Mouse (Mus musculus) midbrain, postnatal 0 days (tissue): ENCODE measurements at regions not wholly inside any gene's neighbourhood (a gene's known extent, or its start where the extent isn't known, plus 50 kb on each side); places are given as distances from the start of the nearest gene placed in this dataset.

Source experiments
- ATAC-seq: fragments of 200-750 bp; cut with Nextera tagmentation; 2 replicates; pipeline ENCODE4 v1.8.0; 2017; ENCODE audit warnings: moderate number of reproducible peaks, mild to moderate bottlenecking, moderate TSS enrichment, moderate library complexity; ENCODE audit not compliant: low FRiP score
- DNase-seq: peaks from one replicate; pipeline ENCODE4 v3.0.0-alpha.2; 2015; ENCODE audit warnings: low spot score
- H3K27ac ChIP-seq: fragments of 300-500 bp; sonication (generic); 2 replicates; pipeline ENCODE4 v1.5.1; 2014; ENCODE audit warnings: low read depth, mild to moderate bottlenecking, low read length, mixed read lengths
- H3K27me3 ChIP-seq: fragments of 300-500 bp; sonication (generic); 2 replicates; pipeline ENCODE4 v1.6.1; 2014; ENCODE audit warnings: low read length, control low read depth, mixed read lengths; ENCODE audit not compliant: insufficient read depth
- H3K36me3 ChIP-seq: fragments of 300-500 bp; sonication (generic); 2 replicates; pipeline ENCODE4 v1.6.1; 2014; ENCODE audit warnings: low read length, control low read depth, mixed read lengths; ENCODE audit not compliant: insufficient read depth
- H3K4me1 ChIP-seq: fragments of 300-500 bp; sonication (generic); 2 replicates; pipeline ENCODE4 v1.6.1; 2014; ENCODE audit warnings: mild to moderate bottlenecking, control low read depth, antibody characterized with exemption, low read length, mixed read lengths; ENCODE audit not compliant: insufficient read depth
- H3K4me2 ChIP-seq: fragments of 300-500 bp; sonication (generic); 2 replicates; pipeline ENCODE4 v1.6.1; 2014; ENCODE audit warnings: low read depth, mild to moderate bottlenecking, low read length, mixed read lengths; ENCODE audit not compliant: poor library complexity, severe bottlenecking
- H3K4me3 ChIP-seq: fragments of 300-500 bp; sonication (generic); 2 replicates; pipeline ENCODE4 v1.5.1; 2014; ENCODE audit warnings: low read depth, mild to moderate bottlenecking, low read length, moderate library complexity
- H3K9ac ChIP-seq: fragments of 300-500 bp; sonication (generic); replicated peaks from 2 replicates; pipeline ENCODE4 v1.6.1; 2014; ENCODE audit warnings: mild to moderate bottlenecking, low read length, moderate library complexity, mixed read lengths; ENCODE audit not compliant: poor library complexity, severe bottlenecking
- H3K9me3 ChIP-seq: fragments of 300-500 bp; sonication (generic); 2 replicates; pipeline ENCODE4 v1.6.1; 2016; ENCODE audit warnings: low read length, control low read depth
- CTCF ChIP-seq: IDR thresholded peaks from 2 replicates; pipeline ENCODE4 v1.5.1; 2016; ENCODE audit warnings: antibody characterized with exemption, mild to moderate bottlenecking
- WGBS: fragments of 180-500 bp; shearing (Covaris S2); extraction: QIAGEN DNeasy Blood & Tissue Kit; methylation state at CpG from one replicate; pipeline ENCODE4 v1.1.7; 2014; 5-methylcytosine and 5-hydroxymethylcytosine counted together

DNA sequence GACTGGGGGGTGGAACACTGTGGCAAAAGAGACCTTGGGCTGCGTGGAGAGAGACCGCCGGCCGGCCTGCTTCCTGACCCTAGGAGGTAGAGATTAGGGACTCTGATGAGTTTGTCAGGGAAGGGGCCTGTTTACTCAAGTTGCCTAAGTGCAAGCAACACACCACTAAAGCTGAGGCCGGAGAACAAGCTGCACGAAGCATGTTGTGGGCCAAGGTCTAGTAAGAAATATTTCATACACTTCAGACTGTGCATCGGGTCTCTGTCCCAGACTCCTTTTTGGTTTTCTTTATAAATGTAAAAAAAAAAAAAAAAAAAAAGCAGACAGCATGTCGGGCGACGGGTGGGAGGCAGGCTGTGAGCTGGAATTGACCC is 167.5 kb downstream of the 3100002H09Rik start:
- no peak for DNase-seq
- peaks cover 7% of the 10 kb centered on the region for H3K27me3 ChIP-seq
- no peak overlapping the region for H3K4me2 ChIP-seq
- TF ChIP-seq CTCF = no peak
- H3K36me3 ChIP-seq = no peaks in the 10 kb centered on the region
- H3K27ac ChIP-seq = no peak overlapping the region
- no peak overlapping the region for H3K4me3 ChIP-seq
- no peak overlapping the region for H3K9ac ChIP-seq
- 38% methylated on average over 10 of the region's 10 CpGs for WGBS
- no peaks in the 10 kb centered on the region for H3K4me1 ChIP-seq
- H3K9me3 ChIP-seq = no peaks in the 10 kb centered on the region
- no peak for ATAC-seq

DNA sequence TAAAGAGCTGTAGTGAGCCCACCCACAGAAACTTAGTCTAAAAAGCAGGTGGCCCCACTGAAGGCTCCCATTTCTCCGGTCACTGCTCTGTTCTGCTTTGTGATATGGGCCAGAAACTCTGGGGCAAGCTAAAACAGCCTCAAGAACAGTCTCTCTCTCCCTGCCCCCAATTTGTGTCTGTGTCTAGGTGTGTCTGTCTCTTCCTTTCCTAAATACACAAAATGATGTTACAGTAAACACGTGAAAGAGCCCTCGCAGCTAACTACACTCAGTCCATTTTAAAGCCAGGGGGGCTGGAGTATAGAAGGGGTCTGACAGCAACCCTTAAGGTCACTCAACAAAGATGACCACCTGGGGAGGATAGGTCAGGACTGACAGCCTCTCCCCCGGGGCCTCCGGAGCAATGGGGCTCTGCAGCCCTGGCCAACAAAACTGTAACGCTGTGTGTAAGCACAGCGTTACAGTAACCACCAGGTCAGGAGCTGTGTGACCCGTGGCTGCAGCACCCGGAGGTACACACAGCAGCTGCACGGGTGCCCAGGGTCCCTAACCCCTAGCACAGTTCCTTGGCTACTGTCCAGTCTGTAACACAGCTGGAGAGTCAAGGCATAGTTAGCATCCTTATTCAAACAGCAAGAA is 168.0 kb downstream of the 3100002H09Rik start:
- H3K27me3 ChIP-seq = peaks cover 7% of the 10 kb centered on the region
- H3K9ac ChIP-seq = no peak overlapping the region
- no peak overlapping the region for H3K4me3 ChIP-seq
- H3K36me3 ChIP-seq = no peaks in the 10 kb centered on the region
- TF ChIP-seq CTCF = no peak
- whole genome bisulfite sequencing = 17% methylated on average over 10 of the region's 10 CpGs
- H3K27ac ChIP-seq = no peak overlapping the region
- no peak overlapping the region for H3K4me2 ChIP-seq
- H3K4me1 ChIP-seq = no peaks in the 10 kb centered on the region
- no peaks in the 10 kb centered on the region for H3K9me3 ChIP-seq
- no peak for DNase-seq
- no peak for ATAC-seq

DNA sequence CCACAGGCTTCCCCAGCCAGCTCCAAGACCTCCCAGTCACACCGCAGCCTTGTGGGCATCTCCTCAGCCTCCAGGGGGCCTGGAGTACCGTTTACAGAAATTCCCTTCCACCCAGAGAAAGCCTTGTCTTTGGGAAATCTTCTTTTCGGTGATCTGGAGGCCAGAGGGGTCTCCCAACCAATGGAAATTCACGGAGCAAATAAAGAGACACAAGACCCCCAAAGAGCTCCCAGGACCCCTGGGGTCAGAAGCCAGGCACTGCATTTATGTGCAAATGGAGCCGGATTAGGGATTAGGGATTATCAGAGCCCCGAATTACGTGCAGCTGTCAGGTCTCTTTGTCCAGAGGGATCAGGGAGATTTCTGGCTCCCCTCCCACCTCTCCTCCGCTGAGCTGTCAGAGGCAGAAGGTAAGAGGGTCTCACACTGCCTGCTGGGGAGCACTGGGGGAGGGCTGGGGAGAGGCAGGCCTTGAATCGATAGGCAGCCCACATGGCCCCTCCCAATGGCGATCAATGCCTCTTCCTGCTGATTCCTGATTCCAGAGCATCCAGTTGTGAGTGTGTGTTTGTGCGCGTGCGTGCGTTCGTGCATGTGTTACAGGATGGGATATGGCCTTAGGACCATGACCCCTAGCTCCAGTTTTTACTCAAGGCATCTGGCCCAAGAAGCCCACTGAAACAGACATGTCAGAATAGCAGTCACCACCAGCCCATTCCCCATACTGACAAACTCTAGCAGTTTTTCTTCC is 168.7 kb downstream of the 3100002H09Rik start:
- DNase-seq (no peak), ATAC-seq (no peak)
- H3K27me3 ChIP-seq = peaks cover 7% of the 10 kb centered on the region
- no peaks in the 10 kb centered on the region for H3K9me3 ChIP-seq
- TF ChIP-seq CTCF = peak; percentile 44
- no peaks in the 10 kb centered on the region for H3K36me3 ChIP-seq
- H3K9ac ChIP-seq = no peak overlapping the region
- H3K4me1 ChIP-seq = no peaks in the 10 kb centered on the region
- H3K4me3 ChIP-seq = no peak overlapping the region
- no peak overlapping the region for H3K27ac ChIP-seq
- no peak overlapping the region for H3K4me2 ChIP-seq
- WGBS = 5% methylated on average over 15 of the region's 15 CpGs

DNA sequence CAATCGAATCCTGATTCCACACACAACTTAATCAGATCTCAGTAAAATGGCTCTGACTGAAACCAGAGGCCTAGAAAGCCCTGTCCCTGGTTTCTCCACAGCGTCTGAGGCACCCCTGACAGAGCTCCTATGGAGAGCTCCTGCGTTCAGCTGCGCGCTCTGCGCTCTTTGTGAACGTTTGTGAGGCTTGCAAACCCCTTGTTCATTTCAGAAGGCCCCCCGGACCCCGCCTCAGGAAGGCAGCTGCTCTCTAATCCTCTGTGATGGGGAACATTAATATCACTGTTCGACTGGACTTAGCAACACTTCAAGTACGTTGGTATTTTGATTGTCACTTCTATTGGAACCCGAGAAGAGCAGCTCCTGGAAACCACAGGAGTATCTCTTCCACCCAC is 175.6 kb downstream of the 3100002H09Rik start:
- Histone ChIP-seq H3K27ac (no peak overlapping the region), H3K36me3 (no peaks in the 10 kb centered on the region), H3K27me3 (0 out of 2 replicates have a peak, but pooled peaks cover 7% of the 10 kb centered on the region), H3K4me3 (no peak overlapping the region), H3K4me2 (no peak overlapping the region), H3K4me1 (0 out of 2 replicates have a peak, but pooled peaks cover 3% of the 10 kb centered on the region), H3K9ac (no peak overlapping the region), H3K9me3 (no peaks in the 10 kb centered on the region)
- 30% methylated on average over 12 of the region's 12 CpGs for WGBS
- TF ChIP-seq CTCF = no peak
- DNase-seq (no peak), ATAC-seq (no peak)

DNA sequence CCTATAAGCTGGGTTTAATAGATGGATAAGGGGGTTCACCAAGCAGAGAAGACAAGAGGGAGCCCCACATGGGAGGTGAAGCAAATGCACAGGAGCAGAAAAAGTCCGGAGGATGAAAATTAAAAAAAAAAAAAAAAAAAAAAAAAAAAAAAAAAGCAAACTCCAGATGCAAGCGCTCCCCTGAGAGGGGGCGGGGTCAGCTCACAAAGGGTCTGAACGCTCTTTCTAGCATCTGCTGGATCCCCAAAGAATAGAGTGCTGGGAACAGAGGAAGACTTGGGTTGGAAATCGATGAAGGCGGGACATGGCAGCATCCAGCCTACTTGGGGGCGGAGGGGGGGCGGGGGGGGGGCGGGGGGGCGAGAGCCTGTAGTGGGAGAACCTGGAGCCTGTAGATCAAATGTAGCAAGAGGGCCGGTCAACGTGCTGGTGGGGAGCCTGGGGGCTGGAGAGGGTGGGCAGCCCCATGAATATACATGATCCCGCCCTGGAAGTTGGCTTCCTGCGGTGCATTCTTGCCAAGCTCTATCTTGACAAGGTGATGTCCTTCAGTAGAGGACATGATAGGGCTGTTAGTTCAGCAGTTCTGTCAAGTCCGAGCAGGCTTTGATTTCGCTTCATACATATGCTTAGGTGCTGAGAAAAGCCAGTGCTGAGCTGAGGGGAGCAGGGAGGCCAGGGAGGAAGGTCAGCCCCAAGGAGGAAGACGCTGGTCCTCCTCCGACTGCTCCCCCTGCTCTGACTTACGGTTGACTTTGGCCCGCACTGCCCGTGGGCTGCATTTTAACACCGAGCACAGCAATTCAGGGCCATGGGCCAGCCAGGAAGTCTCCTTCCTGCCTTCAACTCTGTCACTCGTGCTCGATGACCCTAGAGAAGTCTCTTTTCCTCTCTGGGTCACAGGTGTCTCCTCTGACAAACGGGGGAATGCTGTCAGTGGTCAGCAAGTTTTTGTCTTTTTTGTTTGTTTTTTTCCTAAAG is 176.3 kb downstream of the 3100002H09Rik start:
- Histone ChIP-seq H3K4me3 (no peak overlapping the region), H3K36me3 (no peaks in the 10 kb centered on the region), H3K27me3 (0 out of 2 replicates have a peak, but pooled peaks cover 7% of the 10 kb centered on the region), H3K27ac (no peak overlapping the region), H3K4me1 (0 out of 2 replicates have a peak, but pooled peaks cover 3% of the 10 kb centered on the region), H3K4me2 (peak overlapping the region; percentile 12; the same call in 1 of the 2 replicates), H3K9ac (no peak overlapping the region), H3K9me3 (no peaks in the 10 kb centered on the region)
- 12% methylated on average over 22 of the region's 25 CpGs for WGBS
- DNase-seq = no peak
- no peak for ATAC-seq
- no peak for TF ChIP-seq CTCF
